Mouse (Mus musculus) liver, adult (tissue): ENCODE results near the gene Yif1a.

Experiments used
- GATA4 ChIP-seq: IDR thresholded peaks from 2 replicates; pipeline ENCODE4 v1.6.1; 2014; ENCODE audit warnings: mild to moderate bottlenecking, low read length; ENCODE audit not compliant: insufficient replicate concordance

Gene Yif1a

DNA sequence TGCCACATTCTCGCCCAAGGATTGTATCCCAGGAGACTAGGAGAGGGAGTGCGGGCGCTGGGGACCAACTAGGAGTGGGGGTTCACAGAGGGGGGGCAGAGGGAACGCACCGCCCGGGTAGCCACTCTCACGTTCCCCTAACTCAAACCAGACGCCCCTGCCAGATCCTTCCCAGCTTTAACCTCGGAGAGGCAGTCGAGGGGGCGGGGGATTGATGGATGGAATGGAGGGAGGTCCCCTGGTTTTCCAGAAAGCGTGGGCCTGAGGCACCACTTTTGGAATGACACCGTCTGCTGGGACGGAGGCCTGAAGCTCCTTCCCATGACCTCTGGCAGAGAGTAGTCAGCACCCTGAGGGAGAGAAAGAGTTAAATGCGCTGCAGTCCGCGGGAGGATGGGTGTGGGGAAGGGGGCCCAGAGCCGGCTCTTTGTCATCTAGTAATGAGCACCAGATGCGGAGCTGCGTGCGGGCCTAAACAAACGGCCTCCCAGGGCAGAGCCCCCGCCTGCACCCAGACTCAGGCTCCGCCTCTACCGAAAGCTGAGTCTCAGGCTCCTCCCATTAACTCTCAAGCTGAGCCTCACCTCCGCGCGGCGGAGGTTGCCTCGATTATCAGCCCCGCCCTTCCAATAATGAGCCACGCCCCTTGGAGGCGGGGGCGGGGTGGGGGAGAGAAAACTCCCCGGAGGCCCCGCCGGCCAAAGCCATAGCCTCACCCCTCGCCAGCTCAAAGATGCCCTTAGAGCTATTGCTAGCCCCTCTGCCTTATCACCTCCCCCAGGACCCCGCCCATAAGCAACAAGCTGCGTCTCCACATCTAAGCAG, 16.6 kb upstream of the Yif1a start:
- TF ChIP-seq GATA4: no peak

DNA sequence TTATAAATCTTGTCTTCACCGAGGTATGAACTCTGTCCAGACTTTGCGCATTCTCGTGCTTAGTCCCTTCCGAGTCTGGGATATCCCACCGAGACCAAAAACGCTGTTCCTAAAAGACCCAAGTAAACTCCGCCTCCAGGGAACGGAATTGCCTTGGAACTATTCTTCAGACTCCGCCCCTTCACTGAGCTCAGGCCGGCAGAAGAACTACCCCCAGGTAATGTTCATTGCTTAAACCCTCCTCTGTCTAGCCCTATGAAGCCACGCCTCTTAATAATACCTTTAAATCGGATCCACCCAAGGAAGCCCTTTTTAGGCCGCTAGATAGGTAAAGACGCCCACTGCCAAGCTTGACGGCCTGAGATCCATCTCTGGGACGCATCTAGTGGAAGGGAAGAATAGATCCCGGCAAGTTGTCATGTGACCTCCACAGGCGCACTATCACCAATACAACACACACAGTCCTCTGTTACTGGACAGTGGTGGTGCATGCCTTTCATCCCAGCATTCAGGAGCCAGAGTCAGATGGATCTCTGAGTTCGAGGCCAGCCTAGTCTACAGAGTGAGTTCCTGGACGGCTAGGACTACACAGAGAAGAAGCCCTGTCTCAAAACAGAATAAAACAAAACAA, 15.8 kb upstream of the Yif1a start:
- no peak for TF ChIP-seq GATA4

DNA sequence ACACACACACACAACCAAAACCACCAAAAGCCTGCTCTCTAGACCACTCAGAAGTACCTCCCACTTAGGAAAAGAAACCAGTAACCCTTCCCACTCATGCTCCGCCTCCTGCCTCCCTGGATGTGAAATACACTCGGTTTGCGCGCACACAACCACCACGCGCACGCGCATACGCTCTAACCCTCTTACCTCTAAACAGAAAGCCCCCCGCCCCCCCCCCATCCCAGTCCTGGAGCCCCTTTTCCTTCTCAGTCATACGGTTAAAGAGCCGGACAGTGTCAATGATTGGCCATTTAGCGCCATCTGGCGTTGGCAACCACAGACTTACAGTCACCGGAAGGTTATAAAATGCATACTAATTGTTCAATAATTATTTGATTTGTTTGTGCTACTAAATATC, 15.3 kb upstream of the Yif1a start:
- no peak for TF ChIP-seq GATA4

DNA sequence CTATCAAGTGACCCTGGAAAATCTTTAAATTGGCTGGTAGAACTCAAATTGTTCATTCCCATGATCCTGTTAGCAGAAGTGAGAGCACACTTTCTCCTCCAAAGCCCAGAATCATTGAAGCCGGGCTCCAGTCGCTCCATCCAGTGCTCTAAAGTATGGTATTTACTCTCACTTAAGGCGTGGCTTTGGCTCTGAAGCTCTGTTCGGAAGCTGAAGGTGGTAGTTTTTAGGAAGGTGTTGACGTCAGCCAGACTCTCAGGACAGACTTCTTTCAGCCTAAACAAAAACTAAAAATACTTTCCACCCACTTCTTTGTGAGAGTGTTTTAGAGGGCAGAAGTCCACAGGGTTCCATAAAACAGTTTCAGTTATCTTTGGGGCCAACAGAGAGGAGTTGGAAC, 14.8 kb upstream of the Yif1a start:
- TF ChIP-seq GATA4: no peak

DNA sequence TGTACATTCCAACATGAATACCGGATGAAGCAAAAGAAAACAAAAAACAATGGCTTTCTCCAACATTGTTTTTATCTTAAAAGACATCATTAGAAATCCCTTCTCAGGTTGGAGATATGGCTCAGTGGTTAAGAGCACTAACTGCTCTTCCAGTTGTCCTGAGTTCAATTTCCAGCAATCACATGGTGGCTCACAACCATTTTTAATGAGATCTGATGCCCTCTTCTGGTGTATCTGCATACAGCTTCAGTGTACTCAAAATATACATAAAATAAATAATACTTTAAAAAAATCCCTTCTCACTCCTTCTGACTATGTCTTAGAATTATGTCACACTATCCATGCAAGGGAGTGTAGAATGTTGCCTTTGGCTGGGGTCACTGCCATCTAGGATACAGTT, 9.1 kb upstream of the Yif1a start:
- no peak for TF ChIP-seq GATA4

DNA sequence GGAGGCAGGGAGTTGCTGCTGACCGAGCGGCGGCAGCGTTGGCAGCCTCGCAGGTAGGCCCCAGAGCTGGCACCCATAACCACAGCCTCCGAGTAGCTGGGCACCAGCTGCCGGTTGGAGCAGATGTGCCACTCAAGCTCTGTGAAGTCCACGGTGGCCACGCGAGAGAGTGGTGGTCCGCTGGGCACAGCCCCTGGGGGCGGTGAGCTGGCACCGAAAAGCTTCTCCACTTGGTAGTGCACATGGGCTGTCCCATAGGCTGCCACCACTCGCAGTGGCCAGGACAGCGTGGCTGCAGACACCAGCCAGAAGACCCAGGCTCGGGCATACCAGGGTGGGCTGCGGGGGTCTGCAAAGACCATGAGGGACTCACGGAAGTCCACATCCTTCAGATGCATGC, 6.3 kb upstream of the Yif1a start:
- TF ChIP-seq GATA4: no peak

DNA sequence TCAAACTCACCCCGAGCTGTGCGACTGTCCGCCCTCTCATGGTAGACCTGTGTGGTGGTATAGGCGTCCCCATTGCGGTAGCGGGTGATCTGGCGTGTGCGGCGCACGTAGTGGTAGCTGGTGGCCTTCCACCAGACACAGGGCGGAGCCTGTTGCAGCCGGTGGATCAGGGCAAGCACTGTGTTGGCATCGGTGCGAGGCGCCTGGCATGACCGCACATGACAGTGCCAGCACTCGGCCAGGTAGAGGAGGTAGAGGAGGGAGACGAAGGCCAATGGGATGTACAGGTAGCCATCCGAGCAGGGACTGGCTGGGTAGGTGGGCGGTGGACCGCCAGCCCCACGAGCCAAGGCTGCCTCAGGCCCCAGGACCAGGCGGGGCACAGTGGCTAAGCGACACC, 5.7 kb upstream of the Yif1a start:
- no peak for TF ChIP-seq GATA4

DNA sequence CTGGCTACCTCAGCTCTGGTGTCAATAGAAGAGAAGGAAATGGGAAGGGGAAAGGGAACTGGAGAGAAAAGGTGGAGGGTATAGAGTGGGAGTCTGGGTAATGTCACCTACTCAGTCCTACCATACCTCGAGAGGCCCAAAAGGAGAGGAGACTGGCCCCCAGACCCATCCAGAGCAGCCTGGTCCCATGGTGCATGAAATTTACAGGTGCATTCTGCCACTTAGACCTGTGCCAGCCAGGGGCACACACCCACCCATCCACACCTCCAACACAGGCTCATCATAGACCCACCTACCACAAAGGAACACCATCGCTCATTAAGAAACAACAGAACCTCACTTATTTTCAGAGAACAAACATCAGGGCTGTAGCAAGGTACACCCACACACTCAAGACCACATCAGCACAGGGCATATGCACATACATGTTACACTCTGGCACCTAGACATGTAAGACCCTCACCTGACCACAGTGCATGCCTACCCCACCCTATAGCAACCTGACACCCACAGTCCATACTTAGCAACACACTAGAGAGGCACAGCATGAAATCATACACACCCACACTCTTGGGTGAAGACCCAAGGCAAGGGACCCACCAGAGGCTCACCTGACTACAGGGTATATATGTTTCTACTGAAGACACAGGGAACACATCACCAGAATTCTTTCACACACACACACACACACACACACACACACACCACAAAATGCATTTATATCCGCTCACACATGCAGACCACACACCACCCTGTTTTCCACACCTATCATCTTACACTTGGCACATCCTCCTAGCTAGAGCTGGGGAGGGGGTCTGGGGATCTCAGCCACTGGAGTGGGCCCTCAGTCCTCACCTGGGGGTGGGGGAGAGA, 4.1 kb upstream of the Yif1a start:
- TF ChIP-seq GATA4: no peak

DNA sequence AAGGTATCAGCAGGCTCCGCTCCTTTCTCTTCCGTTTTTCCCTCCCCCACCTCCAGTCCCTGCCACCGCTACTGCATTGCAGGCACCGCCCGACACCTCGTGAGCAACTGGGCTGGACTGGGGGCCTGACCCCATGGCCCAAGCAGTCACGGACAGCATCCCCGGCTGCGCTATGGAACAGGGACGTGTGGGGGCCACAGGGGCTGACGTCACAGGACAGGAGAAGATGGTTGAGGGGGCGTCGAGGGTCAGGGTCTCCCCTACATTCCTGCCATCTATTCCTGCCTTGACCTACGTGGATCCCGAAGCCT, 3.5 kb upstream of the Yif1a start:
- TF ChIP-seq GATA4: no peak

DNA sequence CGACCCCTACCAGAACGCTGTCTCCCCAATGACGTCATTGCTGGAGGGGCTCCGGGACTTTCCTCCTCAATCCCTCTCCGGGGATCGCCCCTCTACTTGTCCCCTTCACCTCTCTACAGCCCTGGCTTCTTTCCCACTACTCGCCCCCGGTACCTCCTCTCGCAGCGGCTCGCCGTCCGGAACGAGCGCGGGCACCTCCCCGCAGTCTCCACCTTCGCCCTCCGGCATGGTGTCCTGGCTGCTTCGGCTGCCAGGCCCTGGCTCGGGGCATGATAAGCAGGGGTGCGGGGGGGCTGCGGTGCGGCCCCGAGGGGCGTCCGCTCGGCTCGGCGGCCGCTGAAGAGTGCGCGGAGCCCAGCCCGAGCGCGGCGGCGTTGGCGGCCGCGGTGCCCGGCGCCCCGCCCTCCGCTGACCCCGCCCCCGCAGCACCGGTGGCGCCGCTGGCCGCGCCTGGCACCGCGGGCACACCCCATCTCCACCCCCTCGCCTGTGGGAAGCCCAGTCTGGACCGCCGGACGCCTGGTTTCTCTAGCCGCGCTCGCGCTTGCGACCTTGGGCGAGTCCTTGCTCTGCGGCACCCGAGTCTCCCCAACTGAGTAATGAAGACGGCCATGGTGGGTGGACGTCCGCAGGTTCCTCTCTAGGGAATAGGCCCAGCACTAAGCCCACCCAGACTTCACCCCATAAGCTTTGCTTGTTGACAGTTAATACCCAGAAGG, 3.0 kb upstream of the Yif1a start, which contains the start of gene Tmem151a:
Gene Tmem151a (minus strand): TSS at position 387 of the 719 bp plus-strand sequence.
- TF ChIP-seq GATA4: no peak

DNA sequence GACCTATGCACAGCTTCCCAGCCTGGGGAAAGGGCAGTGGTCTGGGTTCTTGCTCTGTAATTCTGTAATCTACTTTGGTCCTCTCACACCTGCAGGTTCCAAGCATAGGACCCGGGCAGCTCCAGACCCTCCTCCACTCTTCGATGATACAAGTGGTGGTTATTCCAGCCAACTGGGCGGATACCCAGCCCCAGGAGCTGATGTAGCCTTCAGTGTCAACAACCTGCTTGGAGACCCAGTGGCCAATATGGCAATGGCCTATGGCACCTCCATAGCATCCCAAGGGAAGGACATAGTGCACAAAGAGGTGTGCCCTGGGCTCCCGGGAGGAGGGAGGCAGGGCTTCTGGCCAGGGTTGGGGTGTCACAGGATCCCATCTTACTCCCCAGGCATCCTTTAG, 986 bp downstream of the Yif1a start:
- TF ChIP-seq GATA4: no peak

DNA sequence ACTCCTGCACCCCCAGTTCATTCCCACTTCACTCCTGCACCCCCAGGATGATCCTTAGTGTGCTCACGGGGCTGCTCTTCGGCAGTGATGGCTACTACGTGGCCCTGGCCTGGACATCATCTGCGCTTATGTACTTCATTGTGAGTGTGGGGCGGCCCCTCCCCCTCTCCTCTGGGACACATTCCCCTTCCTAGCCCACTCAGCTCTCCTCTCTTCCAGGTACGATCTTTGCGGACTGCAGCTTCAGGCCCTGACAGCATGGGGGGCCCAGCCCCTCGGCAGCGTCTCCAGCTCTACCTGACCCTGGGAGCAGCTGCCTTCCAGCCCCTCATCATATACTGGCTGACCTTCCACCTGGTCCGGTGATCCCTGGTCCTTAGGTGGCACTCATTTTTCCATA, 3.7 kb downstream of the Yif1a start:
- no peak for TF ChIP-seq GATA4

DNA sequence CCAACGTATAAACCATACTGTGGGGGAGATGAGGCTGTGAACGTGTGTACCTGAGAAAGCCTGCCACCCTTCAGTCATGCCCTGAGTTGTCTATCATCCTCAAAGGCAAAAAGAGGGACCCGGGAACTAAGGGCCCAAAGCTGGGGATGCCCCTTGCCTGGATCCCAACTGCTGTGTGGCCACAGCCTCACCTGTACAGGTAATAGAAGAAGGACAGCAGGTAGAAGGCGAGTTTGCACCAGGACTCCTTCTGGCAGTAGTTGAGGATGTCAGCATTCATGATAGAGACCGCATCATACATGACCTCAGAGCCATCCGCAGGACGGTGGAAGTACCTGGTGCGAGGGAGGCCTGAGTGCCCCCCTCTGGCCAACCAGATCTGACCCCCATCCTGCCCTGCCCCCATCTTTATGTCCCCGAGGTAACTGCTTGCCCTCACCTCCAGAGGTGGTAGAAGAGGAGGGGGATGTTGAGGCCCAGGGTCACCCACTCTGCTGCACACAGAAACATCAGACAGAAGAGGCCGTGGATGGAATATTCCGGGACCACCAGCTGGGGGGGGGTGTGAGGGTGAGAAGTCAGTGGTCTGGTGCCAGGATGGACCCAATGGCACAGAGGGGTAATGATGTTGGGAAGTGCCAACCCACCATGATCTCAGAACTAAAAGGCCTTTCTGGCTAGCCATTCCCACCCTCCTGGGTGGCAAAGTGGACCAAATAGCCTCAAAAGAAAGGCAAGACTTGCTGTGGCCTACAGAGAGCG, 5.3 kb downstream of the Yif1a start:
- TF ChIP-seq GATA4: no peak

DNA sequence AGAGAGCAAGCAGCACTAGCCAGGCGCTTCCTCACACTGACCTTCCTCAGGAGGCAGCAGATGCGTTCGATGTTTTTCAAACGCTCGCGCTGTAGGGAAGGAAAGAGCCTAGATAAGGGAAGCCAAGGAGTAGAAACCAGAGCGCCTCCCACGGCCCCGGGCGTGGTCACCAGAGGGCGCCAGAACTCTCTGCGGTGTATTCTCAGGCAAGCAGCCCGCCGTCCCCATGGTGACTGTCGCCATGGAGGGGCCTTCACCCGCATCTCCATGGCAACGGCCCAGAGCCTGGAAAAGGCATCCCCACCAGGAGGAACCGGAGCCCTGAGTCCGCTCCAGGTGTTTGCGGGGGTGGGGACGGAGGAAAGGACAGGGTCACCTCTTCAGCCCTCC, 5.9 kb downstream of the Yif1a start:
- peak; percentile 60; the same call in 1 of the 2 replicates for TF ChIP-seq GATA4
